ENCODE assay signal across 13 mouse cellular contexts in the genomic region with DNA sequence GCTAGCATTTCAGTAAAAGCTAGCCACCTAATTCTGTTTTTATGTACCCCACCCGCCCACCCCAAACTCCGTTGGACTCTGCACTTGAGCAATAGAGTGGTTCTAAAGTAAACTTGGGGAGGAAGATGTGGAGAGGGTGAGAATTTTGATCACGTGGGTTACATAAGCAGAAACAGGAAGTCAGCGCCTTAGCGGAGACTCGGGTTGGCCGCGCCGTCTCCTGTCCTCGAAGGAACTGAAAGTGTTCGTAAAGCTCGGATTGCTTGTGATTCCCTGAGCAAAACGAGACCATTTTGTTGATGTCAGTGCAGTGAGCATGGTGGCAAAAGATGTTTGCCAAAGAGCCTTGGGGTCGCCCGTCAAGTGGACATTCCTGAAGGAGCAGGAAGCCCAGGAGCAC.
DNase-seq lines count a peak whose midpoint lies in the region; ATAC-seq and TF ChIP-seq lines count a peak whose summit lies in the region.
"Had no signal": no experiment of that assay in that cellular context is flagged by ENCODE, and none has a peak within 500 bp of the region (broad histone marks: within the 10 kb centered on the region; RNA-seq: fewer than 3 reads in every experiment).

No protein-coding gene starts in this region.

- TF ChIP-seq CTCF in lung, embryonic 14.5 days (IDR thresholded peaks at IDR 0.05; ENCODE audit: low read depth) = no peak

- H3K9ac ChIP-seq in liver, embryonic 16.5 days (ENCODE audit: low read depth, low read length) = no peak overlapping the region
- H3K9ac ChIP-seq in liver, embryonic 11.5 days (ENCODE audit: low read depth, low read length) = no peak overlapping the region
- no peak overlapping the region for H3K9ac ChIP-seq in lung, embryonic 14.5 days

- H3K27me3 ChIP-seq in liver, embryonic 16.5 days (ENCODE audit: control insufficient read depth, insufficient read depth, low read depth, low read length) = no peaks in the 10 kb centered on the region
- H3K27me3 ChIP-seq in liver, embryonic 11.5 days (replicated peaks; ENCODE audit: control insufficient read depth, insufficient read depth, low read length) = no peaks in the 10 kb centered on the region
- H3K27me3 ChIP-seq in lung, embryonic 14.5 days (ENCODE audit: insufficient read depth, low read length) = no peaks in the 10 kb centered on the region
- peaks cover 38% of the 10 kb centered on the region for H3K27me3 ChIP-seq in midbrain, embryonic 10.5 days (ENCODE audit: low read depth, poor library complexity, severe bottlenecking)

- 0 out of 2 replicates have a peak, but pooled peaks cover 3% of the 10 kb centered on the region for H3K9me3 ChIP-seq in liver, embryonic 16.5 days (replicated peaks; ENCODE audit: control insufficient read depth, low read length)
- H3K9me3 ChIP-seq in liver, embryonic 11.5 days (ENCODE audit: control insufficient read depth, low read length) = no peaks in the 10 kb centered on the region
- no peaks in the 10 kb centered on the region for H3K9me3 ChIP-seq in lung, embryonic 14.5 days (ENCODE audit: low read depth, low read length)
- no peaks in the 10 kb centered on the region for H3K9me3 ChIP-seq in midbrain, embryonic 10.5 days (replicated peaks)

- no peak overlapping the region for H3K4me2 ChIP-seq in liver, embryonic 16.5 days (ENCODE audit: low read depth, low read length)
- H3K4me2 ChIP-seq in liver, embryonic 11.5 days = no peak overlapping the region
- H3K4me2 ChIP-seq in lung, embryonic 14.5 days = no peak overlapping the region

- no peak overlapping the region for H3K4me3 ChIP-seq in liver, embryonic 16.5 days (ENCODE audit: low read depth, low read length)
- H3K4me3 ChIP-seq in liver, embryonic 11.5 days (ENCODE audit: low read depth, low read length) = no peak overlapping the region
- H3K4me3 ChIP-seq in lung, embryonic 14.5 days (ENCODE audit: low read depth, low read length) = no peak overlapping the region
- H3K4me3 ChIP-seq in midbrain, embryonic 10.5 days = no peak overlapping the region

- H3K4me1 ChIP-seq in liver, embryonic 16.5 days (ENCODE audit: control insufficient read depth, low read depth, low read length) = peaks cover 3% of the 10 kb centered on the region
- peaks cover 11% of the 10 kb centered on the region for H3K4me1 ChIP-seq in liver, embryonic 11.5 days (replicated peaks; ENCODE audit: control insufficient read depth, insufficient read depth, low read length)
- no peaks in the 10 kb centered on the region for H3K4me1 ChIP-seq in lung, embryonic 14.5 days (ENCODE audit: insufficient read depth)
- peaks cover 31% of the 10 kb centered on the region for H3K4me1 ChIP-seq in midbrain, embryonic 10.5 days

- no peak for DNase-seq in liver, embryonic 11.5 days (ENCODE audit: low spot score)
- DNase-seq in lung, embryonic 14.5 days = peak; percentile 62
- DNase-seq in midbrain, embryonic 10.5 days (ENCODE audit: low spot score) = no peak
- no peak for DNase-seq in adrenal gland, postnatal 25 days
- DNase-seq in embryo, embryonic 10 days (ENCODE audit: low spot score) = no peak
- DNase-seq in layer of hippocampus, postnatal 25 days (ENCODE audit: extremely low spot score in 1 of 2, low spot score in 1 of 2) = no peak
- DNase-seq: adrenal gland, postnatal 36 days; kidney, adult 8-10 months; left cerebral cortex, postnatal 4 days had no signal

- ATAC-seq in liver, embryonic 16.5 days (ENCODE audit: low read depth) = peak; percentile 31; the same call in 1 of the 2 replicates
- no peak for ATAC-seq in liver, embryonic 11.5 days (replicated peaks; ENCODE audit: low FRiP score)
- no peak for ATAC-seq in lung, embryonic 14.5 days (ENCODE audit: insufficient read depth)
- ATAC-seq in neutrophil, adult 5-6 weeks (ENCODE audit: extremely low read depth, insufficient number of reproducible peaks, low FRiP score, poor library complexity, severe bottlenecking) = peak; percentile 76

- WGBS in liver, embryonic 16.5 days (ENCODE audit: insufficient replicate concordance) = 32% methylated on average over 15 of the region's 15 CpGs
- 63% methylated on average over 15 of the region's 15 CpGs for WGBS in liver, embryonic 11.5 days
- WGBS in lung, embryonic 14.5 days = 59% methylated on average over 15 of the region's 15 CpGs
- 84% methylated on average over 15 of the region's 15 CpGs for WGBS in midbrain, embryonic 10.5 days

- no peaks in the 10 kb centered on the region for H3K36me3 ChIP-seq in liver, embryonic 16.5 days (ENCODE audit: control insufficient read depth, insufficient read depth)
- no peaks in the 10 kb centered on the region; the same call in 1 of the 2 replicates for H3K36me3 ChIP-seq in liver, embryonic 11.5 days (ENCODE audit: control insufficient read depth, insufficient read depth, low read length)
- peaks cover 8% of the 10 kb centered on the region; the same call in 1 of the 2 replicates for H3K36me3 ChIP-seq in lung, embryonic 14.5 days (ENCODE audit: insufficient read depth)
- H3K36me3 ChIP-seq in midbrain, embryonic 10.5 days = peaks cover 10% of the 10 kb centered on the region; the same call in 1 of the 2 replicates
- H3K36me3 ChIP-seq: G1E had no signal

- H3K27ac ChIP-seq in liver, embryonic 16.5 days (ENCODE audit: low read length) = no peak overlapping the region
- H3K27ac ChIP-seq in liver, embryonic 11.5 days (ENCODE audit: low read depth, low read length) = no peak overlapping the region
- no peak overlapping the region for H3K27ac ChIP-seq in lung, embryonic 14.5 days (ENCODE audit: low read depth)
- H3K27ac ChIP-seq in midbrain, embryonic 10.5 days (replicated peaks) = no peak overlapping the region
- H3K27ac ChIP-seq: stomach, postnatal 0 days had no signal

Comparison
In these comparisons a context has a peak if more than half of its experiments do, and no peak if none do; other contexts are left out.
1. ATAC-seq: peak in liver, embryonic 16.5 days (single experiment) and neutrophil, adult 5-6 weeks (single experiment); none in liver, embryonic 11.5 days (single experiment) and lung, embryonic 14.5 days (single experiment).